Mouse (Mus musculus): Measurements from ENCODE around the gene Ifitm5. TPM values are rescaled to one million over a fixed set of nuclear protein-coding genes. Genes with fewer than 3 reads are reported as not detected.
"Not testable (repeated sequence)": the region's sequence is repeated elsewhere in the genome, so short reads cannot be mapped to it uniquely, and the experiment has no call there.

Gene Ifitm5
- 1 to 10 TPM in 1 of 2 experiments, not detected in 1; 1.1 TPM for total RNA-seq (2021)

DNA sequence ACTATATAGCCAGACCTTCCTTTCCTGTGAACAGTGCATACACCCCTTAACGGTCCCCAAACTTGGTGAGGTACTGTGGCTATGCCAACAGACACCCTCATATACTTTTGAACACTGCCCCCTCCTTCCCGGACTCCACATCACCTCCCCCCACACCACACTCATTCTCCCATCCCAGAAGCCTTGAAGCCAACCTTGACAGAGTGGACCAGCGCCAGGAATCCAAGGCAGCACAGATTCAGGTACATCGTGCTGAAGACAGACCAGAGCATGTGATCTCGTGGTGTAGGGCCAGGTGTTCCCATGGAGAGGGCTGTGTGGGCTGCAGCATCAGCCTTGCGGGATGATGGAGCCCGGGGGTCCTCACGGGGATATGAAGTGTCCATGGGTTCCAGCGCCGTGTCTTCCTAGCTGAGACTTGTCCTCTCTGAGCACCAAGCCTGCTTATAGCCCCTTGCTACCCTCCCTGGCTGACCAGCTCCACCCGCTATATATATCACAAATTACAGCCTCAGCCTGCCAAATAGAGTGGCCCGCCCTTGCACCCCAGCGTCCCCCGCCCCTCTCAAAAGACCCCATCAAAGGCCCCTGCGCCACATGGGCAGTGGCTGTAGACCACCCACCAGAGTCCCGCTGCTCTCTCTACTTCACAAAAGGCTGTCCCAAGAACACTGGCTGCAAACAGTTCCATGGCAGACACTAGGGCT is at the start of gene Ifitm5:
Ifitm5 (minus strand) TSS at position 468 of the 707 bp plus-strand sequence.
- intact Hi-C loops (cut with DNase I): loop anchor here (5.0 kb wide), 2 partner anchors 93 to 242 kb away; partner anchors contain the start of genes Bet1l, Gm45785, Hras and Lrrc56
- DNase-seq: no peak

- intact Hi-C loops (cut with DNase I): no loop called here
- no peak for DNase-seq
Measured at GRCm38 (mm10) chr7:140998853-140999700, 49.0 kb upstream of the Ifitm5 start.

DNA sequence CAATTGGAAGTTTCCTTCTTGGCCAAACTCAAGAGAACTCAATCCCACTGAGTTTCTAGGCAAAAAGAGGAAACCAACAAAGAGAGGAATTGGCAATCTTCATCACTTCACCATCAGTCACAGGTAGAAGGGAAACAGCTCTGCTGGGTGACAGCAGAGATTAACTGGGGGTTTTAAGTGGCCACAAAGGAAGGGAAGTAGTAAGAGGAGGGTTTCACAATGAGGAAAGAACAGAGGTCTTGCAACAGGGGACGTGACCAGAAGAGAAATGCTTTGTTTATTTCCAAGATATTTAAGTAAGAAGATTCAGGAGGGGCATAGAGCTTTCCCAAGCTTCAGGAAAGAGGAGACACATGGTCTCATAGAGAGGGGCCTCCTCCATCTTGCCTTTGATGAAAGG is 47.7 kb upstream of the Ifitm5 start:
- intact Hi-C loops (cut with DNase I): no loop called here

DNA sequence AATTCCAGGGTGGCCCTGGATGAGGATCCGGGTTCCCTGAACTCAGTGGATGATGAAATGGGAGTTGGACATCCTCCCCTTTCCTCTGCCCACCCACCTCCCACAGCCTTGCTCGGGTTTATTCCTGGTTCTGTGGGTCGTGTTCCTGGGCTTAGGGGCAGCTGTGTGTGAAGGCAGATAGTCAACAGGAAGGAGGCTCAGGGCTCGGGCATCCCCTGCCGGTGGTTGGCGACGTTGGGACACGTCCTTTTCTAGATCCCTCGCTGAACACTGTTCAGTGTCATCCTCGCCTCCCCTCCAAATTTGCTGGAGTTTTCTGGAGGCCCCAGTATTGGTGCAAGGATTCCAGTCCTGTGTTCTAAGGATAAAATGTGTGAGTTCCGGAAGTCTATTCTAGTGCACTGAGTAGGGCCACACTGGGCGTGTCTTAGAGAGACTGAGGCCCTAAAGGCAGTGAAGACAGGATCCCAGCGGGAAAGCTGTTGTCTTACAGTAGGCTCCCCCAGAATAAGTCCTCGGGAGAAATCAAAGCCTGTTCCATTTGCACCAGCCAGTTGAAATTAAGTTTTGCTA is 41.1 kb upstream of the Ifitm5 start:
- DNase-seq: no peak
- intact Hi-C loops (cut with DNase I): no loop called here

More for the DNA sequence above, 47.7 kb upstream of the Ifitm5 start:
- DNase-seq: no peak

DNA sequence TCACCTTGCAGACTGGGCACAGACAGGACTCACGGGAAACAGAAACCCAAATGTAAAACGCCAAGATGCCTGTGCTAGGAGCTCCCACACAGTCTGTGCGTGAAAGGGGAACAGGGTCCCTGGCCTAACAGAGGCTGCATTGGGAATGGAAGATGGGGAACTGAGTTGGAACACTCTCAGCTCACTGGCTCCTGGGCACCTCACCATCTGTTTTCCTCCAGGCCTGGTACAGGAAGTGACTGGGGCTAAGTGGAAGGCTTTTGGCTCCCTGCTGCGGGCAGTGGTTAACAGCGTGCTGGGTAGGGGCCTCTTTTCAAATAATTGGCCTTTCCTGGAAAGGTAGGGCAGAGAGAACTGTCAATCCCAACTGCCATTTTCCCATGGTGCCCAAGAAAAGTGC is 40.5 kb upstream of the Ifitm5 start:
- DNase-seq: no peak
- intact Hi-C loops (cut with DNase I): no loop called here

DNA sequence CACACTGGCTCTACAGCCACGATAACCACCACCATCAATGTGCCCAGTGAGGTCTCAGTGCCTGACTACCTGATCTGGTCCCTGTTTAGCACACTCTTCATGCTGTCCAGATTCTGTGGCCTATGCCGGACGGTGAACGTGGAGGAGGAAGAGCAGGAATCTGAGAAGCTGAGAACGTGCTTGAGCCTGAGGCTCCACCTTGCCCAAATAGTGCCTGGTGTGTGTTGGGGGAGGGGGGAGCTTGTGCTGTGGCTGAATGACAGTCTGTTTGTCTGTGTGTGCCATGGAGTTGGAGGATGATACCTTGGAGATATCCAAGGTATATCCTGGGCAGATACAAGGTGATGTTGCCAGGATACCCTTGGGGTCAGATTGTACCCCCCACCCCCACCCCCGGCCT is 40.1 kb upstream of the Ifitm5 start:
- DNase-seq: no peak
- intact Hi-C loops (cut with DNase I): no loop called here

DNA sequence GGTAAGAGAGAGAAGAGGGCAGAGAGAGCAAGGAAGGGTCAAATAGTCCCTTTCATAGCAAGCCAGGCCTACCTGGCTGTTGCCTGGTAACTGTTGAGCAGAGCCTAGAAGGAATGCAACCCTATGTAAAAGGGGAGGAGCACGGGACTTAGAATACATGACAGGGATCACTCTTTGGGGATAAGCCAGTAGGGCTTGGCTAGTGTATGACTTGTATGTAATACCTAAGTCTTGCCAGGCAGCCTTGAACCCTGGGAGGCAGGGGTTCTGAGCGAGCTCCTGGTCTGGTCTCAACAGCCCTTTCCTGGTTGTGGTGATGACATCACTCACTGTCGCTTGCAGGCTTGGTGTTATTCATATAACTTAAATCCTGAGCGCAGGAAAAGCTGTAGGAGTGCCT is 38.9 kb upstream of the Ifitm5 start:
- no peak for DNase-seq
- intact Hi-C loops (cut with DNase I): no loop called here

- no peak for DNase-seq
- intact Hi-C loops (cut with DNase I): no loop called here
Measured at GRCm38 (mm10) chr7:140987182-140988138, 37.4 kb upstream of the Ifitm5 start.

DNA sequence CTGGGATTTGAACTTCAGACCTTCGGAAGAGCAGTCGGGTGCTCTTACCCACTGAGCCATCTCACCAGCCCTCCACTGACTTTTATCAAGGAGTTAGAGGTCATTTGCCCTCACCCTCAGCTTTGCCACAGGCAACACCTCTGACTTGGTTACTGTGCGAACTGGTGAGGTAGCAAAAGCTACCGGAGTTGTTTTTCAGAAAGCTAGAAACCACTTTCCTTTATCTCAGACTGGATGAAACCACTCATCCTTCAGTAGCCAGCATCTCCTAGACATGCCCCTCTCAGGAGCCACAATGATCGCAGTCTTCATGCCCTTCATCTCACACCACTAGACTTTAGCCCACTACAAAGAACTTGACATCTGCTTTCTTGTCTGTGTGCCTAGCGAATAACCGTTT is 32.9 kb upstream of the Ifitm5 start:
- intact Hi-C loops (cut with DNase I): no loop called here
- DNase-seq: no peak

DNA sequence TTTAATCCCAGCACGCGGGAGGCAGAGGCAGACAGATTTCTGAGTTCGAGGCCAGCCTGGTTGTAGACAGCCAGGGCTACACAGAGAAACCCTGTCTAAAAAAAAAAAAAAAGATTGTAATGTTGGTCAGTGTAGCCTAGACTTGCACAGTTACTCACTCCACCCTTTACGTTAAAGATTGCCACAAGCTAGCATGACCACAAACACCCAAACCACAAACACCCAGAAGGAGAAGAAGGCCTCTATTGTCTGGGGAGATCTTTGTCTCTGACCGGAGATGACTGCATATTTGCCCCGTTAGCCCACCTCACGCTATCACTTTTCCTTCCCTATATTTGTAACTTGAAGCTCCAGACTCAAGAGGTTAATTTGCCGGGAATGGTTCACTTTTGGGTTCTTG is 31.6 kb upstream of the Ifitm5 start:
- DNase-seq: no peak
- intact Hi-C loops (cut with DNase I): no loop called here

DNA sequence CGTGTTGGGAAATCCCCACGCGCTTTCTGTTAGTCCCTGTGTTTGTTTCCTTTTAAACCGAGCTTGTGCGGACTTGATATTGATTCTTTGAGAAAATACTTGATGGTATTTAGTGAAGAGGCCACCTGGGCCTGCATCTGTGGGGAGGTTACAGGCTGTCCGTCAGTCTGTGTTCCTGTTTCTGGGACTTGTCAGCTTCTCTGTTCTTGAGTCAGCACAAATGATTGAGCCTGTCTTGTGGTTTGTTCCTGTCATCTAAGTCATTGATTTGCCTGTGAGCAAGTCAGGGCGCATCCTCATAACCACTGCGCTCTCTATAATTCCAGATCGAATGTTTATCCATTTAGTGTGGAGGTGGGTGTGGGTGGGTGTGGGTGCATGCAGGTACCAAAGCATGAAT is 26.6 kb upstream of the Ifitm5 start:
- intact Hi-C loops (cut with DNase I); DNase-seq: not testable (repeated sequence)

DNA sequence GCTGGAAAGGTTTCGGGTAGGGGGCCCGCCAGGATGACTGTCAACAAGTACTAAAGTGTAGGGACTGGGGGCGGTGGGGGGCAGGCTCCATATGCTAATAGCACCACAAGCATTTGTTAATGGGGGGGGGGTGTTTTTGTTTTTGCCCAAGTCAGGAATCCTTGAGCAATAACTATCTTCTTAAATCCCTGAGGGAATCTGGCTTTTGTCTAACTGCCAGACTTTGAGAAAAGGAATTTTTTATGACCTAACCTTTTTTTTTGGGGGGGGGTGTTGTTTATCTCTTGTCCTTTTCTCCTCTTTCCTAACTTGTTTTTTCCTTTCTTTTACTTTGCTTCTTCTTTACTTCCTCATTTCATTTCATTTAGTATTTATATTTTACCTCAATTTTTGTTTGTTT is 25.4 kb upstream of the Ifitm5 start:
- no peak for DNase-seq
- intact Hi-C loops (cut with DNase I): no loop called here

DNA sequence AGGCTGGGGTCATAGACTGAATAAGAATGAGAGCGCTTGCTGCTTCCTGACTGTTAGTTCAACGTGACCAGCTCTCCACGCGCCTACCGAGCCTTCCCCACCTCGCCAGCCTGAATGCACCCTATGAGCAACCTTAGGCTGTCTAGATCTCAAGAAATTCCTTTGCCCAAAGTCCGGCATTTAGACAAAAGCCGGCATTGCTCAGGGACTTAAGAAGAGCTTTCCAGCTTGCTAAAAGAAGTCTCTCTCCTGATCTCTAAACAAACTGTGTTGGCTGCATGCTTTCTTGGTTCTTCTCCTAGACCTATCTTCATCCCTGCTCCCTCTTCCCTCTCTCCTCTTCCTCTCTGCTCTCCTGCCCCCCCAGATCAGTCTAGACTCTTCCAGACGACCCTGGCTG is 24.8 kb upstream of the Ifitm5 start:
- intact Hi-C loops (cut with DNase I): loop anchor here (5.0 kb wide), 1 partner anchor 32 kb away; no protein-coding TSS in a partner anchor
- no peak for DNase-seq

DNA sequence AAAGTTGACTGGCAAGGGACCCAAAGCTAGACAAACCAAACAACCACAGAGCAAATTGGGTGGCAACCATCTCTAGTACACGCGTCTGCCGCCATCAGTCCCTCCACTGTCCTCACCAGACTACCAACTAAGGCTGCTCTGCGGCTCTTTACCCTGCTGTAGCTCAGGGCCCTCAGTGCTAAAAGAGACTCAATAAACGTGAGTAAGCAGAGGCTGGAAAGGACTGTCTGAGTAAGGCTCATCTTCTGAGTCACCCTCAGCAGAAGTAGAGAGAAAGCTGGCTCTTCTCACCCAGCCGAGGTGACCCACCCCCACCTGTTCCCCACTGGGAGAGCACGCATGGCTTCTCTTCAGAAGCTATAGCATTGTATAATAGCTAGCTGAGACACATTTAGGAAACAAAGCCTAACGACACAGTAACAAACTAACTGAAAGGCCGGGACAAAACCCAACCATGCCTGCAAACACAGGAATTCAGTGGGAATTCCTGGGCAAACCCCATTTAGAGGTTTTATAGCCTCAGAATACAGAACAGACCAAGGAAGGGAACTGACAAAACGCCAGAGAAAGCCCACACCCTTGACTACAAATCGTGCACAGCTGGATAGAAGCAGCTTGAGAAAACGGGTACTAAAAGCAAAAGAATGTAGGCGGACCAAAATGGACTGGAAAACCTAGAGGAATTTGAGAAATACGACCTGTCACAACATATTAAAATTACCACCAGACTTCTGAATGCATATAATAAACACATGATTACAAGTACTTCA is 23.5 kb upstream of the Ifitm5 start:
- DNase-seq: no peak
- intact Hi-C loops (cut with DNase I): loop anchor here (5.0 kb wide), 1 partner anchor 34 kb away; no protein-coding TSS in a partner anchor

DNA sequence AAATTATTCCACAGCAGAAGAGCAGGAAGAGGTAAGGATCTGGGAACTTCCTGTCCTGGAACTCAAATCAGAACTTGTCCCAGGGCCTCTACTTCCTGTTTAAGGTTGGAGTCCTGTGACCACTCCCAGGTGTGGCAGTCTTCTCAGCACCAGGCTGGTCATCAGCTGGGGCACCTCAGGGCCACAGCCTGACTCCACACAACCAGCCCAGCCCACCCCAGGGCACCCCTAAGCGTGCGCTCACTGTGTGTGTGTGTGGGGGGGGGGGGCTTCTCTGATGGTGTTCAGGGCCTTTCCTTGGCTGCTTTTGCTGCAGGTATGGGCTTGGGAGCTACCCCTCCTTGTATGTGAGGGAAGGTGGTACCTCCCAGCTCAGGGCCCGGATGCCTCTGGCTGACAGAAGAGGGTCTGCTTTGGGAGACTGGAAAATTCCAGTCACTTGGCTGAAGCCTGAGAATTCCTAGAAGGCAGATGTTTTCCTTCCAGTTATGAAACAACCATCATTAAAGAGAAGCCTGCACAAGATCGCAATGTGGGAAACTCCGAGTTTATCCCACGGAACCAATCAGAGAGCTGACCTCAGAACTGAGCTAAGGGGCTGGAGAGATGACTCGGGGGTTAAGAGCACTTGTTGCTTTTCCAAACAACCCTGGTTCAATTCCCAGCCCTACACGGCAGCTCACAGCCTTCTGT is 21.5 kb upstream of the Ifitm5 start:
- intact Hi-C loops (cut with DNase I): loop anchor here (5.0 kb wide), 1 partner anchor 36 kb away; no protein-coding TSS in a partner anchor
- DNase-seq: peak; percentile 55 to 64

DNA sequence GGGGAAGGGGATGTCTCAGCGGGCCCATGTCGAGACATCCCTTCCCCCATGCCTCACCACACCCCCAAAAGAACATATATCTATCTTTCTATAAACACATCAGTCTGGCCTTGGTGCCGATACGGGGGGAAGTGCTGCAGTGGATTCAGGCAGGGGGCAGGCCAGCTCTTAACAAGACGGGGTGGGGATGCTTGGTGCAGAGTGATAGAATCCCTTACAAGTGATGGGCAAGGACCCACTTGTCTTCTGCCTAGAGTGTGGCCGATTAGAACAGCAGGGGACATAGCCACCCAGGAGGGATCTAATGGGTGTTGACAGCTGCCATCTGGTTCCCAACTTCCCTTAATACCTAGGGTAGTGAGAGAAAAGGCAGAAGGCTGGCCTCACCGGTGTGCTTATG is 20.8 kb upstream of the Ifitm5 start:
- DNase-seq: no peak
- intact Hi-C loops (cut with DNase I): loop anchor here (5.0 kb wide), 1 partner anchor 36 kb away; no protein-coding TSS in a partner anchor

DNA sequence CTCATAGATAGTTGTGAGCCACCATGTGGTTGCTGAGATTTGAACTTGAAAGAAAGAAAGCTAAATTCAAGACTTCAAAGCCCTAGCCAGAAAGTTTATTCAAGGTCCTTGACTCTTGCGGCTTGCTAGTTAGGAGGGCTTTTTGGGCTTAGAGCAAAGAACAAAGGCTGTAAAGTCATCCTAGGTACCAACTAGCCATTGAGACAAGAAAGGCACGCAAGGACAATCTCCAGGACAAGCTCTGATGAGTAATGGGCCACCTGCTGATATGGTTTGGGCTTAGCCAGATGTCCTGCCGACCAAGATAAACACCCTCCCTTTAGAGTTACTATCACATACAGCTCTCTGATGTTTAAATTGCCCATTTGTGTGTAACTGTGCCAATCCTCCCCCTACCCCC is 18.6 kb upstream of the Ifitm5 start:
- DNase-seq; intact Hi-C loops (cut with DNase I): not testable (repeated sequence)

GRCm38 (mm10) chr7:140967862-140968591 is 17.9 kb upstream of the Ifitm5 start:
- intact Hi-C loops (cut with DNase I): no loop called here
- peak in 1 of 2 experiments; percentile 15 for DNase-seq
